Mouse (Mus musculus): ENCODE data around the gene Dnaaf5. TPM values are rescaled to one million over a fixed set of nuclear protein-coding genes. Genes with fewer than 3 reads are reported as not detected.

Gene Dnaaf5
- total RNA-seq, 1 experiment = 22.8 TPM

GRCm38 (mm10) chr5:139141326-139141725 lies 8.7 kb upstream of the Dnaaf5 start:
- H3K27ac ChIP-seq (ENCODE audit: insufficient read depth, low read depth, low read length, poor library complexity, severe bottlenecking) = no peak overlapping the region
- in situ Hi-C loops (cut with MboI; ENCODE audit: low sequenced_read_pairs in 2 of 2, unreplicated experiment in 2 of 2) = no loop called here
- TF ChIP-seq MAFK (IDR thresholded peaks at IDR 0.05; ENCODE audit: insufficient read depth, low read depth, low read length) (no peak), ZNF384 (IDR thresholded peaks at IDR 0.05; ENCODE audit: low read depth, low read length) (no peak), CHD2 (IDR thresholded peaks at IDR 0.05; ENCODE audit: low read depth, low read length) (no peak), HCFC1 (IDR thresholded peaks at IDR 0.05; ENCODE audit: borderline replicate concordance, insufficient read depth, low read length) (no peak), ZC3H11A (IDR thresholded peaks at IDR 0.05; ENCODE audit: borderline replicate concordance, low read depth, low read length) (no peak)
- H3K36me3 ChIP-seq (ENCODE audit: control insufficient read depth, insufficient read depth, low read length, poor library complexity, severe bottlenecking) = no peaks in the 10 kb centered on the region
- H3K4me1 ChIP-seq (ENCODE audit: control insufficient read depth in 2 of 2, insufficient read depth in 2 of 2, low read length in 2 of 2, poor library complexity in 1 of 2) = peaks cover 0 to 2% of the 10 kb centered on the region in 2 experiments; a peak in 1 of 4 replicates
- no peak for DNase-seq (ENCODE audit: low read depth, low spot score)
- H3K9ac ChIP-seq (ENCODE audit: insufficient read depth, low read depth, low read length, poor library complexity, severe bottlenecking) = no peak overlapping the region
- no peak overlapping the region for H3K4me3 ChIP-seq (ENCODE audit: insufficient read depth in 1 of 2, low read depth in 1 of 2, low read length in 2 of 2, poor library complexity in 1 of 2, severe bottlenecking in 1 of 2)
- no peaks in the 10 kb centered on the region for H3K9me3 ChIP-seq (ENCODE audit: control insufficient read depth, insufficient read depth, low read depth, low read length)

- Histone ChIP-seq H3K9ac (ENCODE audit: insufficient read depth, low read depth, low read length, poor library complexity, severe bottlenecking) (no peak overlapping the region), H3K4me1 (ENCODE audit: control insufficient read depth in 2 of 2, insufficient read depth in 2 of 2, low read length in 2 of 2, poor library complexity in 1 of 2) (peaks cover 0 to 4% of the 10 kb centered on the region in 2 experiments; a peak in 1 of 4 replicates), H3K27ac (ENCODE audit: insufficient read depth, low read depth, low read length, poor library complexity, severe bottlenecking) (no peak overlapping the region), H3K9me3 (ENCODE audit: control insufficient read depth, insufficient read depth, low read depth, low read length) (no peaks in the 10 kb centered on the region), H3K4me3 (ENCODE audit: insufficient read depth in 1 of 2, low read depth in 1 of 2, low read length in 2 of 2, poor library complexity in 1 of 2, severe bottlenecking in 1 of 2) (no peak overlapping the region), H3K36me3 (ENCODE audit: control insufficient read depth, insufficient read depth, low read length, poor library complexity, severe bottlenecking) (no peaks in the 10 kb centered on the region)
- no peak for DNase-seq (ENCODE audit: low read depth, low spot score)
- in situ Hi-C loops (cut with MboI; ENCODE audit: low sequenced_read_pairs in 2 of 2, unreplicated experiment in 2 of 2) = no loop called here
- no peak for TF ChIP-seq ZNF384 (IDR thresholded peaks at IDR 0.05; ENCODE audit: low read depth, low read length)
- TF ChIP-seq MAFK (IDR thresholded peaks at IDR 0.05; ENCODE audit: insufficient read depth, low read depth, low read length) = no peak
- no peak for TF ChIP-seq HCFC1 (IDR thresholded peaks at IDR 0.05; ENCODE audit: borderline replicate concordance, insufficient read depth, low read length)
- no peak for TF ChIP-seq CHD2 (IDR thresholded peaks at IDR 0.05; ENCODE audit: low read depth, low read length)
- no peak for TF ChIP-seq ZC3H11A (IDR thresholded peaks at IDR 0.05; ENCODE audit: borderline replicate concordance, low read depth, low read length)
These were observed 6.1 kb upstream of the Dnaaf5 start for GRCm38 (mm10) chr5:139143890-139144289.

- in situ Hi-C loops (cut with MboI; ENCODE audit: low sequenced_read_pairs in 2 of 2, unreplicated experiment in 2 of 2) = no loop called here
- H3K9me3 ChIP-seq (ENCODE audit: control insufficient read depth, insufficient read depth, low read depth, low read length) = no peaks in the 10 kb centered on the region
- H3K4me1 ChIP-seq (ENCODE audit: control insufficient read depth in 2 of 2, insufficient read depth in 2 of 2, low read length in 2 of 2, poor library complexity in 1 of 2) = peaks cover 0 to 4% of the 10 kb centered on the region in 2 experiments; a peak in 1 of 4 replicates
- H3K27ac ChIP-seq (ENCODE audit: insufficient read depth, low read depth, low read length, poor library complexity, severe bottlenecking) = no peak overlapping the region
- no peak overlapping the region; a peak in 1 of 4 replicates for H3K4me3 ChIP-seq (ENCODE audit: insufficient read depth in 1 of 2, low read depth in 1 of 2, low read length in 2 of 2, poor library complexity in 1 of 2, severe bottlenecking in 1 of 2)
- H3K36me3 ChIP-seq (ENCODE audit: control insufficient read depth, insufficient read depth, low read length, poor library complexity, severe bottlenecking) = no peaks in the 10 kb centered on the region
- DNase-seq (ENCODE audit: low read depth, low spot score) = no peak
- H3K9ac ChIP-seq (ENCODE audit: insufficient read depth, low read depth, low read length, poor library complexity, severe bottlenecking) = no peak overlapping the region
- TF ChIP-seq CHD2 (IDR thresholded peaks at IDR 0.05; ENCODE audit: low read depth, low read length) (no peak), HCFC1 (IDR thresholded peaks at IDR 0.05; ENCODE audit: borderline replicate concordance, insufficient read depth, low read length) (no peak), ZNF384 (IDR thresholded peaks at IDR 0.05; ENCODE audit: low read depth, low read length) (no peak)
These were observed 4.3 kb upstream of the Dnaaf5 start for GRCm38 (mm10) chr5:139145726-139146125.

GRCm38 (mm10) chr5:139146476-139147075 lies 3.4 kb upstream of the Dnaaf5 start:
- Histone ChIP-seq H3K36me3 (ENCODE audit: control insufficient read depth, insufficient read depth, low read length, poor library complexity, severe bottlenecking) (peaks cover under 1% of the 10 kb centered on the region; the same call in 1 of the 2 replicates), H3K4me3 (ENCODE audit: insufficient read depth in 1 of 2, low read depth in 1 of 2, low read length in 2 of 2, poor library complexity in 1 of 2, severe bottlenecking in 1 of 2) (no peak overlapping the region; a peak in 1 of 4 replicates), H3K4me1 (ENCODE audit: control insufficient read depth in 2 of 2, insufficient read depth in 2 of 2, low read length in 2 of 2, poor library complexity in 1 of 2) (peaks cover 4 to 7% of the 10 kb centered on the region in 2 experiments; a peak in 2 of 4 replicates), H3K27ac (ENCODE audit: insufficient read depth, low read depth, low read length, poor library complexity, severe bottlenecking) (no peak overlapping the region), H3K9me3 (ENCODE audit: control insufficient read depth, insufficient read depth, low read depth, low read length) (no peaks in the 10 kb centered on the region), H3K9ac (ENCODE audit: insufficient read depth, low read depth, low read length, poor library complexity, severe bottlenecking) (no peak overlapping the region)
- in situ Hi-C loops (cut with MboI; ENCODE audit: low sequenced_read_pairs in 2 of 2, unreplicated experiment in 2 of 2) = no loop called here
- TF ChIP-seq MAFK (IDR thresholded peaks at IDR 0.05; ENCODE audit: insufficient read depth, low read depth, low read length) (no peak), CHD2 (IDR thresholded peaks at IDR 0.05; ENCODE audit: low read depth, low read length) (no peak), ZNF384 (IDR thresholded peaks at IDR 0.05; ENCODE audit: low read depth, low read length) (no peak), HCFC1 (IDR thresholded peaks at IDR 0.05; ENCODE audit: borderline replicate concordance, insufficient read depth, low read length) (no peak), ZC3H11A (IDR thresholded peaks at IDR 0.05; ENCODE audit: borderline replicate concordance, low read depth, low read length) (no peak)
- no peak for DNase-seq (ENCODE audit: low read depth, low spot score)

Data from ES-E14 (cell line).